Mouse (Mus musculus): Measurements from ENCODE around the gene Ggta1.

Ggta1 gene

DNA sequence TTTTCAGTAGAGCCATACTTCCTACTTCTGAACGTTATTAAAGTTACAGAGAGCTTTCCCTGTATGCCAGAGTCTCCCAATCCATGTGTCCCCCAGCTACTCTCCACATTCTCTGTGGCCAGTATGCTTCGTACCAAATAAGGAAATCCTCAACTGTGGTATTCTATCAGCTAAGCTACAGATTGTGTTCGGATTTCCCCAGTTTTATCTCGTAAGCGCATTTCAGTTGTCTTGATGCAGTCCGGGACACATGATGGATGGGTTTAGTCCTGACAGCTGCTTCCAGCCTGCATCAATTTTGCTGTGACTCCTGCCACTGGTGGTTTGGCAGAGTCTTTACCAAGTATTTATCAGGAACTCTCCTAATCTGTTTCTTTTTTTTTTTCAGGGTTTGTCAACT, 85.4 kb downstream of the Ggta1 start:
- TF ChIP-seq GATA4 (IDR thresholded peaks at IDR 0.05; ENCODE audit: insufficient replicate concordance, low read length), result no peak

- no peak for TF ChIP-seq GATA4 (IDR thresholded peaks at IDR 0.05; ENCODE audit: insufficient replicate concordance, low read length)
Measured at GRCm38 (mm10) chr2:35373003-35373402, 90.0 kb downstream of the Ggta1 start.

DNA sequence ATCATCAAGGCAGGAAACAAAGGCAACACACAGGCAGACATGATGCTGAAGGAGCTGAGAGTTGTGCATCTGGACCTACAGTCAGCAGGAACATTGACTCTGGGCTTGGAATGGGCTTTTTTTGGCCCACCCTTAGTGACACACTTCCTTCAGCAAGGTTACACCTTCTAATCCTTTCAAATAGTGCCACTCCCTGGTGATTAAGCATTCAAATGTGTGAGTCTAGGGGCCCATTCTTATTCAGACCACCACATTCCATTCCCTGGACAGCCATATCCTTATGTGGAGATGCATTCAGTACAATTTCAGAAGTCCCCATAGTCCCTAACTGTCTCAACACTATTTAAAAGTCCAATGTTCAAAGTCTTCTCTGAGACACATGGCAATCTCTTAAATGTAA, 92.3 kb downstream of the Ggta1 start:
- no peak for TF ChIP-seq GATA4 (IDR thresholded peaks at IDR 0.05; ENCODE audit: insufficient replicate concordance, low read length)

DNA sequence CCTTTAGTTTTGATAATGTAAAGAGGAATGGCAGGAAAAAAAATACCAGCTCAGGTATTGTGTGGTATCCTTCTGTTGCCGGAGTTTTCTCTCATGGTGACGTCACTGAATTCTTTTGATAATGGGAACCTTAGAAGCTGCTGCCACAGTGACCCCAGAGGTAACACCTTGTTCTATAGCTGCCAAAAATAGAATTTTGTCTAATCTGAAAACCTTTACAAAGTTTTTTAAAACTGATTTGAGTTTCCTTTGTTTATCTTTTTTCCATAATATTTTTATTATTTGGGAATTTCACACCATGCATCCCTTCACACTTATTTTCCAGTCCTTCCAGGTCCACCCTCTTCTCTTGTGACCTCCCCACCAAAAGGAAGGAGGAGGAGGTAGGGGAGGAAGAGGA, 95.4 kb downstream of the Ggta1 start, which contains the start of gene 4930568D16Rik:
4930568D16Rik (minus strand) TSS at position 101 of the 400 bp plus-strand sequence.
- TF ChIP-seq GATA4 (IDR thresholded peaks at IDR 0.05; ENCODE audit: insufficient replicate concordance, low read length), result no peak
